ENCODE assay signal across 8 mouse cellular contexts in the genomic region with DNA sequence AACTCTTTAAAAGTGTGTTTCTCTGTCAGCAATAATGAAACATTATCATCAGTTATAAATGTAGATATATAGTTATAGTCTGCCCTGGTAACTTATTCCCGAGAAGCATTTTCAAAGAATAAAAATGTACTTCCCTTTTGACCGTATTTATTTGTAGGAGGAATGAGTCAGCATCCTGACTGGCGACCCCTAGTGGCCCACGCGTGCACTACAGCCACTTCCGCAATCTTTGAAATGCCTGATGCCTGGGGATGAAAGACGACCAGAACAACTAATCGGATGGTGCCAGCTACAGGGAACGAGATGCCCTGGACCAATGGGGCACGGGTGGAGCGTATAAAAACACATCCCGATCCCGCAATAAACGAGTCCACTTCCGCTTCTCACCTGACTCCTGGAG.
A peak's percentile ranks its signal among the peaks of the same experiment; 100 is the strongest.
DNase-seq lines count a peak whose midpoint lies in the region; ATAC-seq and TF ChIP-seq lines count a peak whose summit lies in the region.

No protein-coding gene starts in this region.

- peak; percentile 30 to 42 for DNase-seq in frontal cortex, postnatal 14 days (ENCODE audit: low spot score in 2 of 2)
- DNase-seq in A20 (ENCODE audit: low read depth, low spot score) = peak; percentile 74
- peak; percentile 85 for DNase-seq in adrenal gland, postnatal 10 days
- DNase-seq in kidney, postnatal 10 days = peak; percentile 85
- DNase-seq in mesoderm, embryonic 11.5 days (ENCODE audit: low read depth, low spot score) = peak; percentile 34
- DNase-seq in thymus, postnatal 0 days (ENCODE audit: low spot score) = peak; percentile 67

- TF ChIP-seq CTCF in embryonic fibroblast, embryonic 13.5 days (IDR thresholded peaks at IDR 0.05; ENCODE audit: borderline replicate concordance, insufficient read depth, low read length) = peak; percentile 46; the same call in 1 of the 2 replicates

- H3K4me3 ChIP-seq in embryonic fibroblast, embryonic 13.5 days (ENCODE audit: insufficient read depth, low read length) = no peak overlapping the region

- H3K27ac ChIP-seq in embryonic fibroblast, embryonic 13.5 days (ENCODE audit: insufficient read depth, low read length) = no peak overlapping the region

- TF ChIP-seq POLR2A in embryonic fibroblast, embryonic 13.5 days (IDR thresholded peaks at IDR 0.05; ENCODE audit: low read depth, low read length) = no peak

- no peaks in the 10 kb centered on the region for H3K4me1 ChIP-seq in embryonic fibroblast, embryonic 13.5 days (ENCODE audit: control insufficient read depth, insufficient read depth, low read length)

- no peak for ATAC-seq in frontal cortex, adult (ENCODE audit: low TSS enrichment)

Comparison
In these comparisons a context has a peak if more than half of its experiments do, and no peak if none do; other contexts are left out.
1. DNase-seq: peak in every context shown above with its lines; median percentile 85 in adrenal gland, postnatal 10 days; 85 in kidney, postnatal 10 days; 74 in A20; 67 in thymus, postnatal 0 days; 36 in frontal cortex, postnatal 14 days; 34 in mesoderm, embryonic 11.5 days.